Mouse (Mus musculus) ovary, postnatal 36 days (tissue): ENCODE measurements around the gene Ccnb1.
"Not testable (repeated sequence)": the region's sequence is repeated elsewhere in the genome, so short reads cannot be mapped to it uniquely, and the experiment has no call there.

Experiments
- DNase-seq: peaks from one replicate; pipeline ENCODE4 v3.0.0; 2022; ENCODE audit warnings: low spot score, mixed read lengths

Ccnb1 gene

GRCm38 (mm10) chr13:100786414-100786867 is at the start of gene Ccnb1:
Gene Ccnb1 (minus strand): TSS chr13:100786570.
- DNase-seq = peak; percentile 91

GRCm38 (mm10) chr13:100834777-100835176 is 48.4 kb upstream of the Ccnb1 start:
- DNase-seq = no peak

- DNase-seq = no peak
Measured at GRCm38 (mm10) chr13:100833640-100834002, 47.3 kb upstream of the Ccnb1 start.

DNA sequence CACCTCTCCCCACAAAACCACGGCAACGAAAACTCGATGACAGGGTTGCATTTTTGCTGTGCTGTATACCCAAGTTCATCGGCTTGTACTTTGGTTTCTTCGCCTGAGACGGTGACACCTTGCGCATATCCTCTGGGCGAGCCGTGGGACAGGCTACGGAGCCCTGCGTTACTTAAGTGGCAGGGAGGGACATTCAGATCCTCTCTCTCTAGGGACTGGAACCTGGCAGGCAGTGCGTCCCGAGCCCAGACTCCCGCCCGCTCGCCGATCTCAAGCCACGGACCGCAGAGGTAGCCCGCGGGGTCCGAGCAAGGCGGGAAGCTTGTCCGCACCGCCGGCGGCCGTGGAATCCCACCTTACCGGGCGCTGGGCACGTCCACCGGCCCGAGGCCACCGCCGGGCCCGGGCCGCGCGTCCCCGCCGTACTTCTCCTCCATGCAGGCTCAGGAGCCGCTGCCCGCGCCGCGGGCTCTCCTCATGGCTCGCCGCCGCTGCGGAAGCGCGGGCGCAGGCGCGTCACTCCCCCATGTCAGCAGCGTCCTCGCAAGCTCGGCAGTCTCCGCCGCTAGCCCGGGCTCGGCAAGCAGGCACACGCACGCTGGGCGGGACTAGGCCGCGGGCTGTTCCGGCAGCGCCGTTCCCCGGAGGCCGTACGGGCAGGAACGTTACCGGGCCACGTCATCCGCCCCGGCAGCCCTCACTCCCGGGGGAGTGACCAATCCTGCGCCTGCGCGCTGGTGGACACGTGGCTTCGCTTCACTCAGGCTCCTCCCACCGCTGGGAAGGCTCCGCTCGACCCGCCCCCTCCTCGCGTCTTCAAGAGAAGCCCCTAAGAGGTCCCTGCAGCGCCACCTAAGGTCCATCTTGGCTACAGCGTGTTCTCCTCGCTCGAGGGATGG is 46.6 kb upstream of the Ccnb1 start, which contains the start of gene Slc30a5:
TSS of gene Slc30a5 (minus strand) at position 687 of the 899 bp plus-strand sequence.
- peak; percentile 99 for DNase-seq

- no peak for DNase-seq
Measured at GRCm38 (mm10) chr13:100832188-100832587, 45.8 kb upstream of the Ccnb1 start.

GRCm38 (mm10) chr13:100831123-100831522 is 44.8 kb upstream of the Ccnb1 start:
- DNase-seq = no peak

- no peak for DNase-seq
Measured at GRCm38 (mm10) chr13:100825627-100826410, 39.4 kb upstream of the Ccnb1 start.

GRCm38 (mm10) chr13:100824916-100825315 is 38.5 kb upstream of the Ccnb1 start:
- no peak for DNase-seq

DNA sequence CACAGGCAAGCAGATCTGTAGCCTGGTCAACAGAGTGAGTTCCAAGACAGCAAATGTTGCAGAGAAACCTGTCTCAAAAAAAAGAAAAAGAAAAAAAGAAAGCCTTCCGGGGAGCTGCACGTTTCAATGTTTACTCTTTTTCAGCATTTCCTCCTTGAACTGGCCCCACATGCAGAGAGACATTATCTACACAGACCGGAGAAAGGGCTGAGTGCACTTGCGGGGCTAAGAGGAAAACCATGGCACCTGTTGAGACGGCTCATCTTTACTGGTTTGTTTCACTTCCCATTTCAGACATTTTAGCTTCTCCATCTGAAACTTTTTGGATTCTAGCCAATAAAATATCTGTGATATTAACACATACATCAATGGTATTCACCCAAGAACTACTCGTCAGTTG is 37.9 kb upstream of the Ccnb1 start:
- no peak for DNase-seq

DNA sequence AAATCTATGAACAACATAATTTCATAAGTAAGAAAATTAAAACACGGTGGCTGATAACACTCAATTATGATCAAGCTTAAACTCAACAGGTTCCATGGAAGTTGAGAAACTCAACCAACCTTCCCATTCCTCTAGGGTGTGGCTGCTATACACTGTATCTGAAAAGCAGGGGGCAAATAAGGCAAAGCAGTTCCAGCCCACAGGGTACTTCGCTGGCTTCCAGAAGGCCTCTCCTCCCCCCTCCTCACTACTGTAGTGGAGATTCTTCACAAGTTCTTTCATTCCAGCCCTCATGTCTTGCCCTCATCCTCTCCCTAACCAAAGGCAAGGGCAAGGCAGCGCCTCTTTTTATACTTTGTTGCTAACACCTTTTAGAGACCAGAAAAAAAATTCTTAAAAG is 37.5 kb upstream of the Ccnb1 start:
- no peak for DNase-seq

DNA sequence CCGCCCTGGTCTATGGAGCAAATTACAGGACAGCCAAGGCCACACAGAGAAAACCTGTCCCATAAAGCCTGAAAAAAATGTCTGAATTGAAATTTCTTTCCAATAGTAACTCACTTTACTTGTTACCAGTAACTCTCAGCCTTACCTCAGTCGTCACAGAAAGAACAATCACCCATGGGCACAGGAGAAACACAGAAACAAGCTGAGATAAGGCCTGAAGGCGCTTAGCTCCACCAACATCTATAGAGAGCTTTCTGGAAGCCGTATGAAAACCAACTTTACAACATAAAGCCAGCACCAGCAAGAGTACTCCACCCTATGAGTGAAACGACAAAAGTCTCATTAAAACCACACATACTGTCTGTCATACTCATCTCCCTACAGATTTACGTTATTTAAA is 28.1 kb upstream of the Ccnb1 start:
- no peak for DNase-seq

DNA sequence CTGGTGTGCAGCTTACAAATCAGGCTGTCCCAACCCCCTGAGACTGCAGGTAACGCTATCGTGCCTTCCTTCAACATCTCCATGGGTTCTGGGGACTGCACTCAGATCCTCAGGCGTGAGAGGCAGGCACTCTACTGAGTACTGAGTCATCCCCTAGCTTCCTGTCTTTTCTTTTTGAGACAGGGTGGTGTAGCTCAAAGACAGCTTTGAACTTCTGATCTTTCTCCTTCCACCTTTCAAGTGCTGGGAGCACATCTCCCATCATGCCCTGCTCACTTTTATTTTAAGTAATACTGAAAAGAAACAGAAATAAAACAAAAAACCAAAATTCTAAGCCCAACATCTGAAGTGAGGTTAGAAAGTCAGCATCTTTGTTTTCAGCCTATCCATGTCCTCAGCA is 19.4 kb upstream of the Ccnb1 start:
- DNase-seq = no peak

DNA sequence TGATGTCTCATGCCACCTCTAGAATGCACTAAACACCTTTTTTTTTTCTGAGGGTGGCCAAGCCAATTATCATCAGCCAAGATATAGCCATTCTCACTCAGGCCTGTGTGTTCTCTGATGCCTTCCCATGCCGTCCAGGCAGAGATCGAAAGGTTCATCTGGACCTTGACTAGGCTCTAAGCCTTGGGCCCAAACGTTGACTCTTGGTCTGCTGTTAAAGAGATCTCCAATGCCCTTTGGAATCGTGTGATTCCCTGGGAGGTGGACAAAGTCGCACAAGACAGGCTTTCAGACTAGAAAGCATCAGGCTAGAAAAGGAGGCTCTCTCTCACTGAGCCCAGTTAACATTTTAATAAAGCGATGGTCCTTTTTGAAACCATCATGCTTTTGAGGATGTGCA is 10.8 kb upstream of the Ccnb1 start:
- no peak for DNase-seq

DNA sequence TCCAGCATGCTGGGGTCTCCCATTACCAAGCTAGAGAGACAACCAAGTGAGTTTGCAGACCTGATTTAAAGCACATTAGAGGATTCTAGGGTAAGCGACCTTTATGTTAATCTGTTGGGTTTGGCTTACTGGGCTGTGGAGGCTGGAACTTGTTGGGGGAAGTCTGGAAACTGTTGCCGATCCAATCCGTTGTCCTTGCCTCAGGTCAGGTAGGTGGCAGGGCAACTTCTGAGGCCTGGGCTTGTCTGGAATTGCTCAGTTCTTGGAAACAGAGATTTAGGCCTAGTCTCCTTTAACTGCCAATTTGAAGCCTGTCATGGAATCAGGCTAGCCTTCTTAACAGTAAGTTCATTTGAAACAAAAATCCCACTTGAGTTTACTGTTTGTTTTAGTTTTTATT is 2.7 kb upstream of the Ccnb1 start:
- DNase-seq = no peak

GRCm38 (mm10) chr13:100788057-100788456 is 1.7 kb upstream of the Ccnb1 start:
- DNase-seq = not testable (repeated sequence)

DNA sequence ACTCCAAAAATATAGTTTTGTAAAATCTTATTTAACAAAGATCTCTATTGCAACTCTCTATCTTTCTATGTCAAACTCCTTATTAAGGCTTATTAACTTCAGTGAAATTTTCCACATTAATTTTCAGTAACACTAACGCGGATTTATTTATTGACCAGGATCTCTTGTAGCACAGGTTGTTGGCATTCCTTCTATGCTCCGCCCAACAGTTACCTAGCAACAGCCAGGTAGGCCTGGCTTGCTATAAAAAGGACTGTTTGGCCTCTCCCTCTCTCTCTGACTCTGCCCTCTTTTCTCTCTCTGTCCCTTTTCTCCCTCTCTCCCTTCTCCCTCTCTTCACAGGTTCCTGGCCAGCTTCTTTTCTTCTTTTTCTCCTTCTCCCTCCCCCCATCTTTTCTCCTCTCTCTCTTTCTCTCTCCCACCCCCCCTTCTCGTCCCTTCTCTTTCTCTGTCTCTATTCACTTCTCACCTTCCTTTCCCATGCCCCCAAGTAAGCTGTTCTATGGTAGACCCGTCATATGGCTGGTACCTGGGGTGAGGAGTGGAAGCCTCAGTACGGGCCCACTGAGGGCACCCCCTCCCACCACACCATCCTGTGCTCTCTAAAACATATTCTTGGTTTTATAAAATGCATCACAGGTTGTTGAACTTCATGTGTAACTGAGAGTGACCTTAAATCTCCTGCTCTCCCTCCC is 1.1 kb upstream of the Ccnb1 start:
- DNase-seq = peak; percentile 8

GRCm38 (mm10) chr13:100785806-100786413 is 460 bp downstream of the Ccnb1 start:
- no peak for DNase-seq

- no peak for DNase-seq
Measured at GRCm38 (mm10) chr13:100777491-100777890, 8.9 kb downstream of the Ccnb1 start.

DNA sequence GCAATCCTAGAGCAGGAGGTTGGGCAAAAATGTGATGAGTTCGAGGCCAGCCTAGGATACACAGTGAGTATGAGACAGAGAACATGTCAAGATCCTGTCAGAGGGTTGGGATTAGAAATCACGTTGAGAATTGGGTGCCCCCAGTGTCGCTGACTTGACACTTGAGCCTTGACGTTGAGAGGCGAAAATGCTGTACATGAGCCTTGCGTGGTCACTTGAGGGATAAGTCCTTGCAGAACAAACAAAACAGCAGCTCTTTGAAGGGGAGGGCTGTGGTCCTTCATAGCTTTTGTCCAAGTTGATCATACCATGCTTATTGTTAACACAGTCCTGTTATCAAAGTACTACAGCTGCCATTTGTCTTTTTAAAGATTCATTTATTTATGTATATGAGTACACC is 9.7 kb downstream of the Ccnb1 start:
- no peak for DNase-seq

GRCm38 (mm10) chr13:100776056-100776419 is 10.3 kb downstream of the Ccnb1 start:
- DNase-seq = no peak

GRCm38 (mm10) chr13:100775252-100776055 is 10.9 kb downstream of the Ccnb1 start, which contains the start of gene Cenph:
Gene Cenph (minus strand): TSS chr13:100775899.
- DNase-seq = peak; percentile 82
